Mouse (Mus musculus) Patski (cell line): Measurements from ENCODE around the gene Cfap97d2. TPM values are rescaled to one million over a fixed set of nuclear protein-coding genes. Genes with fewer than 3 reads are reported as not detected.

Source experiments
- ATAC-seq: fragments of 100-300 bp; one replicate; pipeline ENCODE4 v1.8.0; 2021
- CTCF ChIA-PET: fragments of 350-600 bp; sonication (Branson Sonifier 250); formaldehyde crosslinking; loops from one replicate; lab custom pipeline; 2022; ENCODE audit warnings: inconsistent platforms; lab: Charles Lee
- POLR2A ChIA-PET: fragments of 350-600 bp; sonication (Branson Sonifier 250); formaldehyde crosslinking; loops from one replicate; lab custom pipeline; 2022; ENCODE audit warnings: antibody characterized with exemption, inconsistent platforms; lab: Charles Lee
- DNase-seq: peaks from one replicate; pipeline ENCODE4 v3.0.0-alpha.2; 2011; ENCODE audit warnings: low read depth, low spot score
- H3K27me3 ChIP-seq: fragments of 371-371 bp; one replicate; pipeline ENCODE4 v1.5.1; 2021
- CTCF ChIP-seq: fragments of 100-300 bp; IDR thresholded peaks from one replicate; pipeline ENCODE4 v1.5.1; 2021
- in situ Hi-C: fragments of 300-500 bp; cut with MboI; formaldehyde crosslinking; loops from 3 replicates; pipeline ENCODE4 v1.11.1; 2018; ENCODE audit warnings: low pct_unique_long_range_greater_than_20kb, mixed read lengths
- polyA plus RNA-seq: library from polyadenylated mRNA; unstranded; gene quantifications from one replicate; pipeline ENCODE4 v1.2.3, GENCODE M21; 2021

Cfap97d2 gene
- polyA plus RNA-seq, 1 experiment from 2014 or later, result not detected

DNA sequence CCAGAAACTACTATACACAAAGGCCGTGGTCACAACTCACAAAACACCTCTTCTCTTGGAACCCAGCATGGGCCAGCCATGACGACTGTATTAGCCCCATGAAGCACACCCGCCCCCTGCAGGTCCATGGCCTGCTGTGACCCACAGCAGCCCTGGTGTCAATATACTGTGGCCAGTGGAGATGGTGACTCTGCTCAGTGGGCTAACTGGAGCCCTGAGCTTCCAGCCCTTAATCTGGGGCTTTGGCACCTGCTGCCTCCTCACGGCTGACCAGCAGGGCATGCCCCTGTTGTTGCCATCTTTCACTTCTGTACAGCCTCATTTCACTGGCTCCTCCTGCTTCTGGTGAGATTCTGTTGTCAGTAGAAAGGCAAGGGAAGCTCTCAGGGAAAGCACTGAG is 32.5 kb upstream of the Cfap97d2 start:
- peak; percentile 6 for ATAC-seq
- POLR2A ChIA-PET, result interaction anchor here (0.7 to 1.5 kb wide), 2 partner anchors 9 to 70 kb away, joined by 3 to 4 read pairs; no protein-coding TSS in a partner anchor
- H3K27me3 ChIP-seq, result no peaks in the 10 kb centered on the region
- no peak for TF ChIP-seq CTCF
- DNase-seq, result no peak
- CTCF ChIA-PET, result interaction anchor here (1.0 to 3.1 kb wide), 7 partner anchors 23 to 122 kb away, joined by 3 to 12 read pairs (median 3); no protein-coding TSS in a partner anchor
- in situ Hi-C loops, result no loop called here

- DNase-seq (no peak), ATAC-seq (no peak)
Observed at GRCm38 (mm10) chr8:13674294-13675010, 31.2 kb upstream of the Cfap97d2 start.

DNA sequence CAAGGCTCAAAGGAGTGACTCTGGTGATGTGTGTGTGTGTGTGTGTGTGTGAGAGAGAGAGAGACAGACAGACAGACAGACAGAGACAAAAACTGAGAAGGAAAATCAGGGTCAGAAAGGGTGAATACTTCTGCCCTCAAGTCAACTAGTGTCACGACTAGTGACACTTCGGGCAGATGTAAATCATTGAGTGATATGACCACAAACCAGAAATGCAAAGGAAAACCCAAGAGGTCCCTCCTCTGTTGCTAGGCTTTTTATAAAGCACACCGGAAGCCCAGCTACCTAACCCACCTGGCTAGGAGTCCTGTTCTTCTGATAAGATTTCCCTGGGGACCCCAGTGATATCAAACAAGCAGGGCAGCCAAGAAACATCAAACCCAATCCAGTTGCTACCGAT is 30.6 kb upstream of the Cfap97d2 start:
- ATAC-seq, result no peak
- no peak for TF ChIP-seq CTCF
- CTCF ChIA-PET, result interaction anchor here (1.1 to 3.1 kb wide), 3 partner anchors 31 to 124 kb away, joined by 3 to 12 read pairs (median 7); no protein-coding TSS in a partner anchor
- DNase-seq, result no peak
- H3K27me3 ChIP-seq, result no peaks in the 10 kb centered on the region
- in situ Hi-C loops, result loop anchor here (5.0 kb wide), 4 partner anchors 52 to 123 kb away; no protein-coding TSS in a partner anchor
- POLR2A ChIA-PET, result no interaction called here

More at GRCm38 (mm10) chr8:13674294-13675010, 31.2 kb upstream of the Cfap97d2 start:
- POLR2A ChIA-PET, result interaction anchor here (0.6 kb wide), 1 partner anchor 117 kb away, joined by 3 read pairs; no protein-coding TSS in a partner anchor
- CTCF ChIA-PET, result interaction anchor here (0.6 to 3.1 kb wide), 8 partner anchors 15 to 123 kb away, joined by 3 to 12 read pairs (median 4); no protein-coding TSS in a partner anchor
- no peaks in the 10 kb centered on the region for H3K27me3 ChIP-seq
- TF ChIP-seq CTCF, result no peak
- in situ Hi-C loops, result loop anchor here (5.0 kb wide), 4 partner anchors 53 to 122 kb away; no protein-coding TSS in a partner anchor

- H3K27me3 ChIP-seq, result no peaks in the 10 kb centered on the region
- ATAC-seq, result no peak
- ChIA-PET CTCF (interaction anchor here (1.1 kb wide), 1 partner anchor 69 kb away, joined by 3 read pairs; no protein-coding TSS in a partner anchor), POLR2A (no interaction called here)
- in situ Hi-C loops, result loop anchor here (5.0 kb wide), 4 partner anchors 52 to 123 kb away; no protein-coding TSS in a partner anchor
- no peak for DNase-seq
- TF ChIP-seq CTCF, result no peak
Observed at GRCm38 (mm10) chr8:13675524-13675923, 30.2 kb upstream of the Cfap97d2 start.

GRCm38 (mm10) chr8:13676302-13676700 is 29.4 kb upstream of the Cfap97d2 start:
- TF ChIP-seq CTCF, result no peak
- POLR2A ChIA-PET, result no interaction called here
- no peaks in the 10 kb centered on the region for H3K27me3 ChIP-seq
- ATAC-seq (peak; percentile 20), DNase-seq (no peak)
- CTCF ChIA-PET, result interaction anchor here (1.4 kb wide), 1 partner anchor 127 kb away, joined by 3 read pairs; no protein-coding TSS in a partner anchor
- in situ Hi-C loops, result loop anchor here (5.0 kb wide), 4 partner anchors 51 to 124 kb away; no protein-coding TSS in a partner anchor

DNA sequence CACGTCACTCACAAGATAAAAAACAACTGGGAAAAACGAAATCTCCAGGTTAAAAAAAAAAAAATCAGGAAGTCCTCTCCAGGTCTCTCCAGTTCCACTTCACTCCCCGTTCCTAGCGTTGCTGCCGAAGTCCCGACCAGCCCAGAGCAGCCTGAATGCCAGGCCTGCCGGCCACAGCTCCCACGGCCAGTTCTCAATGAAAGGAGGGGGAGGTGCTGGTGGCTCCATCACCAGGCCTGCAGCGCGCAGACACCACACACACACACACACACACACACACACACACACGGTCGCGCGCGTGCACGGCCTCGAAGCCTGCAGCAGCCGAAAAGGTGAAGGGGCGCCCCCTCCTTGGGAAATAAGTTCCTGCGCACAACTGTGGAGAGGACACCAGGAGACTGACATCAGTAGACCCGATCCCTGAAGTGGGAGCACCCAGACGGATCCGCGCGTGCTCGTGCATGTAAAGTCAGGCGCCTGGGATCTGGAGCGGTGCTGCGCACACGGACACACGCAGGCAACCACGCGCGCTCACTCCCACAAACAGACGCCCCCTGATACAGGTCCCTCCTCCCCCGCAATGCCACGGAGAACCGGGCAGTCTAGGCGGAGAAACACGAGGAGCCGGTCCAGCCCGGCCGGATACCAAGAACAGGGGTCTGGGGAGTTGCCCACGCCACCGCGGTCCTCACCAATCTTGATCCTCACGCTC is 28.8 kb upstream of the Cfap97d2 start:
- no peaks in the 10 kb centered on the region for H3K27me3 ChIP-seq
- no peak for TF ChIP-seq CTCF
- CTCF ChIA-PET, result interaction anchor here (1.4 kb wide), 1 partner anchor 128 kb away, joined by 3 read pairs; no protein-coding TSS in a partner anchor
- in situ Hi-C loops, result loop anchor here (5.0 kb wide), 4 partner anchors 50 to 125 kb away; no protein-coding TSS in a partner anchor
- peak; percentile 7 for ATAC-seq
- POLR2A ChIA-PET, result no interaction called here
- no peak for DNase-seq

- no peak for TF ChIP-seq CTCF
- ChIA-PET POLR2A (no interaction called here), CTCF (no interaction called here)
- no peaks in the 10 kb centered on the region for H3K27me3 ChIP-seq
- DNase-seq (peak; percentile 67), ATAC-seq (peak; percentile 90)
- in situ Hi-C loops, result loop anchor here (5.0 kb wide), 4 partner anchors 50 to 125 kb away; no protein-coding TSS in a partner anchor
Observed at GRCm38 (mm10) chr8:13677413-13677883, 28.2 kb upstream of the Cfap97d2 start, which contains the start of gene Rasa3. Gene Rasa3, minus strand, starts transcription at chr8:13677603.

- CTCF ChIA-PET, result interaction anchor here (1.8 kb wide), 1 partner anchor 37 kb away, joined by 3 read pairs; no protein-coding TSS in a partner anchor
- ATAC-seq (no peak), DNase-seq (no peak)
- in situ Hi-C loops, result loop anchor here (5.0 kb wide), 4 partner anchors 49 to 126 kb away; no protein-coding TSS in a partner anchor
- POLR2A ChIA-PET, result interaction anchor here (0.6 kb wide), 1 partner anchor 28 kb away, joined by 3 read pairs; no protein-coding TSS in a partner anchor
- TF ChIP-seq CTCF, result no peak
- no peaks in the 10 kb centered on the region for H3K27me3 ChIP-seq
Observed at GRCm38 (mm10) chr8:13678182-13678581, 27.5 kb upstream of the Cfap97d2 start.

GRCm38 (mm10) chr8:13684131-13684530 is 21.6 kb upstream of the Cfap97d2 start:
- in situ Hi-C loops, result no loop called here
- no peaks in the 10 kb centered on the region for H3K27me3 ChIP-seq
- ChIA-PET POLR2A (no interaction called here), CTCF (interaction anchor here (1.0 to 2.2 kb wide), 2 partner anchors 11 to 17 kb away, joined by 3 to 5 read pairs; no protein-coding TSS in a partner anchor)
- ATAC-seq, result no peak
- DNase-seq, result no peak
- no peak for TF ChIP-seq CTCF
